Mouse (Mus musculus) forebrain, embryonic 16.5 days (tissue): ENCODE data around the gene Hoxd11. TPM values are rescaled to one million over a fixed set of nuclear protein-coding genes. Genes with fewer than 3 reads are reported as not detected.

ENCODE experiments used
- ATAC-seq: fragments of 200-750 bp; cut with Nextera tagmentation; 2 replicates; pipeline ENCODE4 v1.8.0; 2017; ENCODE audit warnings: mild to moderate bottlenecking, moderate library complexity
- H3K27ac ChIP-seq: fragments of 300-500 bp; sonication (generic); 2 replicates; pipeline ENCODE4 v1.5.1; 2014; ENCODE audit warnings: low read length, control low read depth
- H3K27me3 ChIP-seq: fragments of 300-500 bp; sonication (generic); replicated peaks from 2 replicates; pipeline ENCODE4 v1.6.1; 2014; ENCODE audit warnings: low read length; ENCODE audit not compliant: control insufficient read depth, insufficient read depth
- H3K36me3 ChIP-seq: fragments of 300-500 bp; sonication (generic); 2 replicates; pipeline ENCODE4 v1.6.1; 2014; ENCODE audit not compliant: control insufficient read depth, insufficient read depth
- H3K4me1 ChIP-seq: fragments of 300-500 bp; sonication (generic); replicated peaks from 2 replicates; pipeline ENCODE4 v1.6.1; 2014; ENCODE audit warnings: low read length; ENCODE audit not compliant: control insufficient read depth, insufficient read depth
- H3K4me2 ChIP-seq: fragments of 300-500 bp; sonication (generic); 2 replicates; pipeline ENCODE4 v1.6.1; 2014; ENCODE audit warnings: mild to moderate bottlenecking, low read length, control low read depth
- H3K4me3 ChIP-seq: fragments of 300-500 bp; sonication (generic); replicated peaks from 2 replicates; pipeline ENCODE4 v1.5.1; 2014; ENCODE audit warnings: mild to moderate bottlenecking, low read length, control low read depth
- H3K9ac ChIP-seq: fragments of 300-500 bp; sonication (generic); replicated peaks from 2 replicates; pipeline ENCODE4 v1.6.1; 2014; ENCODE audit warnings: low read depth, low read length, control low read depth
- H3K9me3 ChIP-seq: fragments of 300-500 bp; sonication (generic); 2 replicates; pipeline ENCODE4 v1.6.1; 2016; ENCODE audit warnings: low read length; ENCODE audit not compliant: control insufficient read depth
- WGBS: fragments of 180-500 bp; shearing (Covaris S2); extraction: QIAGEN DNeasy Blood & Tissue Kit; methylation state at CpG from one replicate; pipeline ENCODE4 v1.1.7; 2014; 5-methylcytosine and 5-hydroxymethylcytosine counted together
- polyA plus RNA-seq: library from polyadenylated mRNA; unstranded; fragments of >200 nt; fragmentation: Nextera tagmentation; extraction: Ambion mirVana; gene quantifications from 2 replicates; pipeline ENCODE4 v1.2.1, GENCODE M21; 2015

Gene Hoxd11
- polyA plus RNA-seq, 1 experiment from 2014 or later, result not detected

- H3K9me3 ChIP-seq, result no peaks in the 10 kb centered on the region
- H3K36me3 ChIP-seq, result no peaks in the 10 kb centered on the region
- peaks cover 19% of the 10 kb centered on the region for H3K4me1 ChIP-seq
- peaks cover 96% of the 10 kb centered on the region for H3K27me3 ChIP-seq
- no peak for ATAC-seq
- under 1% methylated on average over 23 of the region's 23 CpGs for WGBS
- H3K27ac ChIP-seq, result no peak overlapping the region
- no peak overlapping the region for H3K4me2 ChIP-seq
- H3K4me3 ChIP-seq, result no peak overlapping the region
- H3K9ac ChIP-seq, result no peak overlapping the region
Measured at GRCm38 (mm10) chr2:74679980-74680379, 623 bp downstream of the Hoxd11 start.

GRCm38 (mm10) chr2:74680561-74681398 lies 1.4 kb downstream of the Hoxd11 start:
- peaks cover 19% of the 10 kb centered on the region for H3K4me1 ChIP-seq
- H3K27ac ChIP-seq, result no peak overlapping the region
- H3K36me3 ChIP-seq, result no peaks in the 10 kb centered on the region
- no peaks in the 10 kb centered on the region for H3K9me3 ChIP-seq
- peaks cover 95% of the 10 kb centered on the region for H3K27me3 ChIP-seq
- no peak for ATAC-seq
- H3K4me3 ChIP-seq, result no peak overlapping the region
- no peak overlapping the region for H3K4me2 ChIP-seq
- whole genome bisulfite sequencing, result 1% methylated on average over 21 of the region's 21 CpGs
- no peak overlapping the region for H3K9ac ChIP-seq

GRCm38 (mm10) chr2:74681594-74682531 lies 2.5 kb downstream of the Hoxd11 start:
- H3K9ac ChIP-seq, result no peak overlapping the region
- H3K36me3 ChIP-seq, result no peaks in the 10 kb centered on the region
- H3K27ac ChIP-seq, result no peak overlapping the region
- under 1% methylated on average over 67 of the region's 78 CpGs for WGBS
- H3K9me3 ChIP-seq, result no peaks in the 10 kb centered on the region
- peak overlapping the region; percentile 6; the same call in 1 of the 2 replicates for H3K4me3 ChIP-seq
- peaks cover 19% of the 10 kb centered on the region for H3K4me1 ChIP-seq
- no peak overlapping the region for H3K4me2 ChIP-seq
- H3K27me3 ChIP-seq, result peaks cover 91% of the 10 kb centered on the region
- ATAC-seq, result no peak

- Histone ChIP-seq H3K36me3 (no peaks in the 10 kb centered on the region), H3K9ac (no peak overlapping the region), H3K4me2 (no peak overlapping the region; the same call in 1 of the 2 replicates), H3K4me1 (peaks cover 19% of the 10 kb centered on the region), H3K27me3 (peaks cover 91% of the 10 kb centered on the region), H3K4me3 (no peak overlapping the region), H3K9me3 (no peaks in the 10 kb centered on the region), H3K27ac (no peak overlapping the region)
- no peak for ATAC-seq
- WGBS, result 1% methylated on average over 25 of the region's 51 CpGs
Measured at GRCm38 (mm10) chr2:74682796-74683195, 3.4 kb downstream of the Hoxd11 start.

- Histone ChIP-seq H3K9ac (no peak overlapping the region), H3K4me1 (peaks cover 19% of the 10 kb centered on the region), H3K4me2 (no peak overlapping the region), H3K27me3 (peaks cover 90% of the 10 kb centered on the region), H3K4me3 (no peak overlapping the region), H3K27ac (no peak overlapping the region), H3K36me3 (no peaks in the 10 kb centered on the region), H3K9me3 (no peaks in the 10 kb centered on the region)
- no peak for ATAC-seq
- WGBS, result under 1% methylated on average over 18 of the region's 18 CpGs
Measured at GRCm38 (mm10) chr2:74683471-74683951, 4.2 kb downstream of the Hoxd11 start.

GRCm38 (mm10) chr2:74684106-74684505 lies 4.7 kb downstream of the Hoxd11 start:
- no peaks in the 10 kb centered on the region for H3K36me3 ChIP-seq
- 3% methylated on average over 12 of the region's 12 CpGs for WGBS
- H3K4me2 ChIP-seq, result no peak overlapping the region
- H3K9ac ChIP-seq, result no peak overlapping the region
- peaks cover 88% of the 10 kb centered on the region for H3K27me3 ChIP-seq
- no peak for ATAC-seq
- H3K4me3 ChIP-seq, result no peak overlapping the region
- H3K27ac ChIP-seq, result no peak overlapping the region
- peaks cover 19% of the 10 kb centered on the region for H3K4me1 ChIP-seq
- no peaks in the 10 kb centered on the region for H3K9me3 ChIP-seq

- Histone ChIP-seq H3K36me3 (no peaks in the 10 kb centered on the region), H3K4me3 (no peak overlapping the region), H3K4me1 (peaks cover 15% of the 10 kb centered on the region), H3K4me2 (no peak overlapping the region), H3K9me3 (no peaks in the 10 kb centered on the region), H3K27me3 (peaks cover 86% of the 10 kb centered on the region), H3K27ac (no peak overlapping the region), H3K9ac (no peak overlapping the region)
- WGBS, result 7% methylated on average over 4 of the region's 4 CpGs
- ATAC-seq, result no peak
Measured at GRCm38 (mm10) chr2:74685059-74685603, 5.8 kb downstream of the Hoxd11 start.

GRCm38 (mm10) chr2:74686301-74686987 lies 7.1 kb downstream of the Hoxd11 start:
- Histone ChIP-seq H3K27ac (no peak overlapping the region), H3K9me3 (no peaks in the 10 kb centered on the region), H3K27me3 (peaks cover 78% of the 10 kb centered on the region), H3K4me2 (no peak overlapping the region), H3K4me3 (no peak overlapping the region), H3K4me1 (peaks cover 15% of the 10 kb centered on the region), H3K9ac (no peak overlapping the region), H3K36me3 (no peaks in the 10 kb centered on the region)
- WGBS, result 7% methylated on average over 17 of the region's 17 CpGs
- no peak for ATAC-seq
